24 mouse cellular contexts compared by ENCODE assay signal in genomic region chr1:106568868-106569267, GRCm38 (mm10).
DNase-seq lines count a peak whose midpoint lies in the region; ATAC-seq and TF ChIP-seq lines count a peak whose summit lies in the region.
"Had no signal": no experiment of that assay in that cellular context is flagged by ENCODE, and none has a peak within 500 bp of the region (broad histone marks: within the 10 kb centered on the region; RNA-seq: fewer than 3 reads in every experiment).

No protein-coding gene starts in this region.

- H3K27me3 ChIP-seq in heart, embryonic 10.5 days (ENCODE audit: insufficient read depth, poor library complexity, severe bottlenecking): no peaks in the 10 kb centered on the region
- H3K27me3 ChIP-seq: embryonic facial prominence, embryonic 15.5 days; heart, embryonic 15.5 days; hindbrain, embryonic 12.5 days had no signal

- H3K36me3 ChIP-seq in heart, embryonic 10.5 days: no peaks in the 10 kb centered on the region
- H3K36me3 ChIP-seq: embryonic facial prominence, embryonic 15.5 days; forebrain, embryonic 10.5 days; heart, embryonic 15.5 days; hindbrain, embryonic 12.5 days had no signal

- 66% methylated on average over 3 of the region's 3 CpGs for WGBS in heart, embryonic 10.5 days

- peaks cover 18% of the 10 kb centered on the region for H3K4me1 ChIP-seq in heart, embryonic 10.5 days
- H3K4me1 ChIP-seq in bone marrow macrophage, adult 2 months (ENCODE audit: control insufficient read depth, insufficient read depth, low read length): peaks cover 32% of the 10 kb centered on the region

- DNase-seq in heart, embryonic 10.5 days (ENCODE audit: low spot score): no peak
- DNase-seq in heart, postnatal 36 days: no peak
- peak; percentile 58 for DNase-seq in A20 (ENCODE audit: low read depth, low spot score)
- DNase-seq in frontal cortex, postnatal 10 days (ENCODE audit: low spot score in 2 of 2): no peak
- no peak for DNase-seq in ovary, postnatal 14 days (ENCODE audit: low spot score)
- DNase-seq in cerebellum, postnatal 14 days: no peak
- DNase-seq: adrenal gland, adult 2 months; adrenal gland, postnatal 25 days; cerebellum, adult 11 months; cerebellum, adult 9-10 months; embryo, embryonic 11 days; gastrocnemius, postnatal 36 days; heart, adult 18-20 months; heart, postnatal 14 days had no signal

- no peak for TF ChIP-seq CTCF in bone marrow macrophage, adult 2 months (IDR thresholded peaks at IDR 0.05; ENCODE audit: low read depth, low read length)

- intact Hi-C loops in heart, postnatal 36 days (cut with DNase I): no loop called here

- no peak overlapping the region for H3K4me3 ChIP-seq in heart, embryonic 10.5 days
- no peak overlapping the region for H3K4me3 ChIP-seq in bone marrow macrophage, adult 2 months (ENCODE audit: insufficient read depth, low read length)
- H3K4me3 ChIP-seq: embryonic facial prominence, embryonic 15.5 days; erythroblast, embryonic 14.5 days; forebrain, embryonic 10.5 days; heart, embryonic 15.5 days; hindbrain, embryonic 12.5 days had no signal

- H3K9me3 ChIP-seq in heart, embryonic 10.5 days: no peaks in the 10 kb centered on the region
- H3K9me3 ChIP-seq: embryonic facial prominence, embryonic 15.5 days; forebrain, embryonic 10.5 days; heart, embryonic 15.5 days; hindbrain, embryonic 12.5 days had no signal

- ATAC-seq in megakaryocyte, adult 5-6 weeks (ENCODE audit: poor library complexity, severe bottlenecking): peak; percentile 66
- ATAC-seq: forebrain, embryonic 14.5 days; hindbrain, embryonic 16.5 days; intestine, postnatal 0 days had no signal

- no peak for TF ChIP-seq POLR2A in bone marrow macrophage, adult 2 months (IDR thresholded peaks at IDR 0.05; ENCODE audit: borderline replicate concordance, low read depth, low read length)

- 0 out of 2 replicates have a peak overlapping the region, but pooled peaks have one; percentile 22 for H3K27ac ChIP-seq in heart, embryonic 10.5 days
- peak overlapping the region; percentile 7; the same call in 1 of the 2 replicates for H3K27ac ChIP-seq in bone marrow macrophage, adult 2 months (ENCODE audit: insufficient read depth, low read depth, low read length)
- H3K27ac ChIP-seq: embryonic facial prominence, embryonic 15.5 days; forebrain, embryonic 10.5 days; heart, embryonic 15.5 days; hindbrain, embryonic 12.5 days had no signal
